Mouse (Mus musculus) heart, postnatal 36 days (tissue): ENCODE data around the gene Tmem39b. TPM values are rescaled to one million over a fixed set of nuclear protein-coding genes. Genes with fewer than 3 reads are reported as not detected.

Experiments
- DNase-seq, 2 experiments: peaks; one replicate each; pipeline ENCODE4 v3.0.0; 2021 to 2022
- intact Hi-C: fragments of 180-260 bp; cut with DNase I; formaldehyde crosslinking; loops from one replicate; pipeline ENCODE4 v1.15.1; 2025
- microRNA-seq, 2 experiments: library from miRNA; unstranded; fragments of <30 nt; microRNA quantifications; one replicate each; pipeline ENCODE4 v1.2.0; 2021; ENCODE audit warnings: borderline number of aligned reads in 2 of 2
- total RNA-seq, 2 experiments: library from RNA; stranded (reverse); gene quantifications; 2 replicates each; pipeline ENCODE4 v1.2.3; 2021

Tmem39b gene
- total RNA-seq, 2 experiments from 2014 or later = 4.1 to 4.7 TPM

GRCm38 (mm10) chr4:129631867-129632266 is 64.8 kb downstream of the Tmem39b start:
- DNase-seq = no peak
- intact Hi-C loops = no loop called here

DNA sequence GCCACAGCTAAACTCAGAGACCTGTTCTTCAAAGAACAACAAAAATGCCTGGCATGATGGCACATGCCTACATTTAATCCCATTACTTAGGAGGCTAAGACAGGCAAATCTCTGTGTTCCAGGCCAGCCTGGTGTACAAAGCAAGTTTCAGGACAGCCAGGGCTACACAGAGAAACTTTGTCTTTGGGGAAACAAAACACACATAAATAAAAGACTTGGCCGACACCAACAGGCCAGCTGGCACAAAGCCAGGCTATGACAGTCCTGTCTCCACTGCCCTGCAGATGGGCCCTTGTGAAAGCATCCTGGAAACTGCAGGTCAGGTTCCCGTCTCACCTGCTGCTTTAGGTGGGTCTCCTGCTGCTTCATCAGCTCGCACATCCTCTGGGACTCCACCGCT is 65.7 kb downstream of the Tmem39b start:
- intact Hi-C loops = no loop called here
- peak in 1 of 2 experiments; percentile 44 for DNase-seq

Small RNAs within 50 kb of the gene (microRNA-seq; reads per million reads assigned to microRNA genes)
- 0.72 to 2.0 reads per million in 2 experiments for gene Mir7016

Other genes with a start within 250 kb of the Tmem39b start
- gene Bsdc1, start 235.3 kb downstream of the Tmem39b start, total RNA-seq = 10 to 100 TPM; 50.3 to 53.8 TPM
- not detected for gene Tssk3, start 205.8 kb downstream of the Tmem39b start, total RNA-seq
- gene Fam229a, start 205.6 kb downstream of the Tmem39b start, total RNA-seq = not detected
- gene Marcksl1, start 183.3 kb downstream of the Tmem39b start, total RNA-seq = 1 to 10 TPM; 4.4 to 5.7 TPM
- gene Hdac1, start 154.1 kb downstream of the Tmem39b start, total RNA-seq = 10 to 100 TPM; 17.7 to 21.1 TPM
- 1 to 10 TPM in 1 of 2 experiments, under 1 TPM in 1; 0.72 to 1.5 TPM for gene Lck, start 123.2 kb downstream of the Tmem39b start, total RNA-seq
- gene Fam167b, start 118.3 kb downstream of the Tmem39b start, total RNA-seq = under 1 TPM; 0.46 to 1.00 TPM
- 100 to 1,000 TPM; 125 to 129 TPM for gene Eif3i, start 96.2 kb downstream of the Tmem39b start, total RNA-seq
- gene Tmem234, start 96.2 kb downstream of the Tmem39b start, total RNA-seq = 10 to 100 TPM; 42.7 to 43.6 TPM
- under 1 TPM; 0.44 to 0.95 TPM for gene Dcdc2b, start 82.6 kb downstream of the Tmem39b start, total RNA-seq
- gene Iqcc, start 77.7 kb downstream of the Tmem39b start, total RNA-seq = 10 to 100 TPM; 14.4 to 18.7 TPM
- gene Ccdc28b, start 72.9 kb downstream of the Tmem39b start, total RNA-seq = 10 to 100 TPM; 21.1 to 26.9 TPM
- gene Txlna, start 55.8 kb downstream of the Tmem39b start, total RNA-seq = 10 to 100 TPM; 23.9 to 32.0 TPM
- gene Kpna6, start 24.1 kb downstream of the Tmem39b start, total RNA-seq = 10 to 100 TPM; 63.3 to 73.1 TPM
- gene Khdrbs1, start 45.5 kb upstream of the Tmem39b start, total RNA-seq = 10 to 100 TPM; 35.4 to 44.2 TPM
- gene Ptp4a2, start 114.4 kb upstream of the Tmem39b start, total RNA-seq = 100 to 1,000 TPM; 203 to 210 TPM
- gene Spocd1, start 232.4 kb upstream of the Tmem39b start, total RNA-seq = not detected